Mouse (Mus musculus) right cerebral cortex, postnatal 4 days (tissue): ENCODE results near the gene Uqcr11.

Source experiments
- DNase-seq: peaks from one replicate; pipeline ENCODE4 v3.0.0-alpha.2; 2022

The Uqcr11 gene

DNA sequence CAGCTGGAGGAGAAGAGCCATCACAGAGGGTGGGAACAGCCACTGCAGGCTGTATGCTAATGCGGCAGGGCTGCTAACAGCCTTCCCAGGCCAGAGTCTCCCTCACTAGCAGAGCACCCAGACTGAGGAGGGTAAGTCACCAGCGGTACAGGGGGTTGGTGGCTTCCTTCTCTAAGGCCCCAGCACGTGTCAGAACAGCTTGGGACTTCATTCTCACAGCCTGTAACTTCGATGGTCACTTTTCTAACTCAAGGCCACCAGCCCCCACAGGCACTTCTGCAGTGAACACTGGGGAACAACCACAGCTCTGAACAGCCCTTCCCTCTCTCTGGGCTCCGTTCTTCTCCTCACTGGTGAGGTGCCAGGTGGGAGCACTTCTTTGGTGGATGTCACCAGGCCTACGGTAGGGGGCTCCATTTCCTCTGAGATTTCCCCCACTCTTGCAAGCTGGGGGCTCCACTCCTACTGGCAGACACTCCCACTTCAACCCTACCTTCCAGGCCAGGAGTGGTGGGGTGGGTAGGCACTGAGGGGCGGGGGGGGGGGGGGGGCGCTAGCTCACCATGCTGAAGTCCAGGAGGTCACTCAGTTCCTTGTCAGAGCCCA lies 23.8 kb upstream of the Uqcr11 start:
- DNase-seq, result no peak

DNA sequence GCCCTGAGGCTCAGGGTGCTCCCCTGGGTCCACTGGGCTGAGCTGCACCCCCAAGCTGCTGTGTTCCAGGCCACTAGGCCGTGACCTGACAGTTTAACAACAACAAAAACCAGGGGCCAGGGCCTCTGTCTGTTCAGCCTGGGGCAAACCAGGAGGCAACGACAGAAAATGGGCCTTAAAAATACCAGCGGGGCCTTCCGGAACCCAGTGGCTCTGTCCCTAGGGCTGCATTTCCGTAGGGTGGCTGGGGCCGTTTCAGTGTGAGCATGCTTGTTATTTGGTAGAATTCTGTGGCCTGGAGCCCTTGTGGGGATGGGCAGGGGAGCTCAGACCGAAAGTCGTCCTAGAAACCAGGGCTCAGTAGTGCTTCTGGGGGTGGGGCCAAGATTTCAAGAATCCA lies 23.2 kb upstream of the Uqcr11 start:
- no peak for DNase-seq

DNA sequence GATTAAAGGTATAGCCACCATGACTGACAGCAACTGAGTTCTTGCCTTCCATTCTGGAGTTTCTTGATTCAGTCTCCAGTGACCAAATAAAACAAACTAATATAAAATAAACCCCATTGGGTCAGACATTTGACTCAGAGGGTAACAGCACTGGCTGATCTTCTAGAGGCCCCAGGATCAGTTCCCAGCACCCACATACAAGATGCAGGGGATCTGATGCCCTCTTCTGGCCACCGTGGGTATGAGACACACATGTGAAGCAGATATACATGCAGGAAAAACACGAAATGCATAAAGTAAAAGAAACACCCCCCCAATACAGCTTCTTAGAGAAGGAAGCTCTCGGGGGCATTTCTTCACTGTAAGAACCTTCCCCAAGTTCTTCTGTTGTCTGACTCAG lies 18.4 kb upstream of the Uqcr11 start:
- DNase-seq, result no peak

DNA sequence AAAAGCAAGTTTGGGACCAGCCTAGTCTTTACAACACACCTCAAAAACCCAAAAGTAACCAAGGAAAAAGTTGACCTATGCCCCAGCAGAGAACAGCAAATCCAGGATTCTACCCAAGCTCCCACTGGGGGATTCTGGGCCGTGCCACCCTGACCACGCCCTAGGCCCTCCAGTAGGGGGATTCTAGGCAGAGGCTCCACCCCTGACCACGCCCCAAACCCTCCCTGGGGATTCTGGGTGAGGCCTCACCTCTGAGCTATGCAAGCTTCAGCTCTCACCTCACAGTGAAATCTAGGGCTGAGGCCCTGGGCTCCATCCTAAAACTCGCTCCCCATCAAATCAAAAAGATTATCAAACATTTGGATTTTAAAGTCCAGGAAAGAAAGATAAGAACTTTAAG lies 16.9 kb upstream of the Uqcr11 start:
- DNase-seq, result no peak

DNA sequence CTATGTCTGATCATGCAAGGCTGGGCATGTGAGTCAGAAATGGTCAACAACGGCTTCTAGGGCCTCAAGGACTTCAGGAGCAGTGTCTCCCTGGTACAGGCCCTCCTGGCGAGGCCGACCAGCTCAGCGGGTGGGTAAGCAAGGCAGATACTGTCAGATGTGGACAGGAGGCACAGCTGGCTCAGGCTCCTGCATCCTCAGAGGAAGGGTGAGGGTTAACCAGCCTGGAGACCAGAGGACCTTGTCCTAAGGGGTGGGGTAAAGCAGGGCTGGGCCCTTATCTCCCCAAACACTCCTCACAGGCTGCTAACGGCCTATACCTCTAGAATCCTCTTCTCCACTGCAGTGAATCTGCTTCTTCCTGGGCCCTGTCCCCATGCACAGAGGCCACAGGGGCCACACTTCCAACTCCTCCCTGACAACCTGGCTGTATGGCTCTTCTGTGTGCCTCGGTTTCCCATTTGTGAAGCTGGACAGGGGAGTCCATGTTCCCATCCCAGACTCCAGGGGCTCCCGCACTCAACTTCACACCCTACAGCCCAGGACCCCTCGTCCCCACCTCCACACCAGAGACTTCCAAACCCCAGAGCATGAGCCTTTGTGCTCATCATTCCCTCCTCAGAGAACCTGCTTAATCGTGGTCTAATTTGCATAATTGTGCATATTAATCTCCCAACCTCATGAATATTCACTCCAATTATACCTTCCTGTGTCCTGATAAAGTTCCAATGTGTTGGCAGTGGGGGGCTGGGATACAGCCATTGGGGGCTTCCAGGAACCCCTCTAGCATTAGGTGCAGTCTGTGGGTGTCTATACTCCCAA lies 15.2 kb upstream of the Uqcr11 start:
- DNase-seq, result no peak

DNA sequence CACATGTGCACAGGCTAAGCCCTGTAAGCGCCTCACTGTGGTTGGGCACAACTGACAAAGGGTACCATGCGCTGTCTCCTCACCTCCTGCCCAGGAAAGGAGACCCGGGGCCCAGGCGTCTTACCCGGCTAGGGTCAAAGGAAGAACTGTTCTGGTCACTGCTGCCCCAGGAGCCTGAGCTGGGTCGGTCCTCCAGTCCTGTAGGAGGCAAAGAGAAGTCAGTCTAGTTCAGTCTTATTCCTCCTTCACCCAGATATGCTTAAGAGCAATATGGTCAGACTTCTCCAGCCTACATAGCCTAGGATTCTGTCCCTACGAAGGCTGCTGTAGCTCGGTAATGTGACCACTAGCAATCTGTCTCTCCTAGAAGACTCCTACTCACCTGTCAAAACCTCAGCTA lies 14.6 kb upstream of the Uqcr11 start:
- DNase-seq, result no peak

DNA sequence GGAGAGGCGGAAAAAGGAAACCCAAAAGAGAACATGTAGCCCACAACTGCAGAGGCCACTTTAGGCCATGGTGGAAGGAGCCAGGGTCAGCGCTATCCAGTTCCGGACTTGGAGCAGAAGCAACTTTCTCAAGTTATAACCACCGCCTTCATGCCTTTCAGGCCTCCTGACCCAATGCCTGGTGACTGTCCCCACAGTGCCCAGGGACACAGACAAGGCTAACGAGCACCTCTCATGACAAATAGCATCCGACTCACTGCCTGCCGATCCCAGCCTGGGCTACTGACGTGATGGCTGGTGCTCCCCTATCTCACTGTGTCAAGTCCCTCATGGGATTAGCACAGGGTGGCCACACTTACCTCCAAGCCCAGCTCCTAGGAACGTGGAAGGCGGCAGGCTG lies 14.1 kb upstream of the Uqcr11 start:
- no peak for DNase-seq

DNA sequence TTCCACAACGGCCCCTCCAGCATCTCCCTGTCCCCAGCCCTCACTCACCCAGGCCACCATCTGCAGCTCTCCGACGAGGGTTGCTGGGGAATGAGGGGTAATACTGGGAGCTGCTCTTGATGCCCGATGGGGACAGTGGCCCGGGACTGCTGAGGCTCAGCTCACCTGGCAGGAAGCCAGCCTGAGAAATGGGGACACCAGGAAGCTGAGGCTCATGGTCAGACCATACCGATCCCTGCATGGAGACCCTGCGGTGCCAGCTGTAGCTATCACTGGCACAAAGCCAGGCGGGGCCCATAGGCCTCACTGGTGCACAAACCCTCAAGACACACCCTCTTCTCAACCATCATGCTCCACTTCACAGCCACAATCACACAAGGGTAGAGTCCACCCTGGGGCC lies 12.8 kb upstream of the Uqcr11 start:
- DNase-seq, result peak; percentile 38

DNA sequence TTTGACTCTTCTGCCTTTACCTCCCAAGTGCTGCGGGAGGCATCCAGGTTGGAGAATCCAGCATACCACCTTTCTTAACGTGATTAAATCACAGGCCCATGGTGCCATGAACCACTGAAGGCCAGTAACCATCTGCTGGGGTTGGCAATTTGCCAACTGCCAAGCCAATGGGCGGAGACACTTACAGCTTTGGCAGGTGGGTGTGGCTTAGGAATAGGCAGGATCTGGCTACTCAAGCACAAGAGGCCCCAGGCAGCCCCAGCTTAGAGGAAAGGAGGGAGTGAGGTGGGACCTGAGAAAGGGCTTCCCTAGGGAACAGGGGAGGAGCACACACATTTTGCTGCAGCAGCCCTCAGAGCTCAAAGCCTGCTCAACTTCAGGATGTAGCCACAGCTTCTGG lies 11.7 kb upstream of the Uqcr11 start:
- no peak for DNase-seq

DNA sequence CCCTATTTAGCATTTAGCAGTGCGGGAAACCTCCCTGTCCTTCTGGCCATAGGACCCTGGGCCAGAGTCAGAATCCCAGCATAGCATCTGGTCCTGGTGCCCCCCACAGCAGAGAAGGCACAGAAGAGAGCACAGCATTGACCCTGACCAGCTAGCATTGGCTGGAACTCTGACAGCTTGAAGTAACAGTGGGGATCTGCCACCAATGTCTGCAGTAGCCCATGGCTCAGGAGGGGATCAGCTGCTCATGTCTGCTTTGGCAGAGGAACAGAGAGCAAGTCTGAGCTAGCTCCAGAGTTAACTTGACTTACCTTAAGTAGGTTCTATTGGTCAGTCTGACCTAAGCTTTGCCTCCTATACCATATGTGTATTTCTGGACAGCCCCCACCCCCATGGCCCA lies 11.2 kb upstream of the Uqcr11 start:
- no peak for DNase-seq

DNA sequence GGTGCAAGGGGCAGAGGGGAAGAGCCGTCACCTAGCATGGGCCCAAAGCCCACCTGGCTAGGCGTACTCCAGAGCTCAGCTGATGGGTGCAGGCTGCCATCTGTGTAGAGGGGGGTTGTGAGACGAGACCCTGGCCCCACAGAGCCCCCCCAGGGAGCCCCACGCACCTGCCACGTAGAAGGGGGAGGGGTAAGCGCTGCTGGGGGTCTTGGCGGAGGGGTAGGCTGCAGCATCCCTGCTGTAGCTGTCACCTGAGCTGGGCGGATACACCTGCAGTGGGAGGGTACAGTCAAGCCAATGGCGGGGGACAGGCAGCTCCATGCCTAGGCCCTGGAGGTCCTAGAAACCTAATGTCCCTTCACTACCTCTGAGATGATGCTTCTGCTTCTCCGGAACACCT lies 10.7 kb upstream of the Uqcr11 start:
- DNase-seq, result no peak

DNA sequence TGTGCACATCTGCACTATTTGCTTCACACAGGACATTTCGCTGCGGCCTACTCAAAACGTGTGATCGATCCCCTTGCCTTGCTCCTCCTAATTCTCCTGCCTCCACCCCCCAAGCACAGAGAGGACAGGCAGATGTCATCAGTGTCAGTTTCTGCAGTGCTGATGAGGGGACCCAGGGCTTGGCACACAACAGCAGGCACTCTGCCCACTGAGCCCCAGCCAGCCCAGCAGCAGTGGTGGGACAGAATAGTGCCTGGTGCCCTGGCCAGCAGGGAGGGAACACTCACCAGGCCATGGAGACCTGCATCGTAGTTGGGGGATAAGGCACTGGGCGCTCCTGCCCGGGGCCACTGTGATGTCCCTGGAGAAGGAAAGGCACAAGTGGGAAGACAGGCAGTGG lies 8.9 kb upstream of the Uqcr11 start:
- DNase-seq, result no peak

DNA sequence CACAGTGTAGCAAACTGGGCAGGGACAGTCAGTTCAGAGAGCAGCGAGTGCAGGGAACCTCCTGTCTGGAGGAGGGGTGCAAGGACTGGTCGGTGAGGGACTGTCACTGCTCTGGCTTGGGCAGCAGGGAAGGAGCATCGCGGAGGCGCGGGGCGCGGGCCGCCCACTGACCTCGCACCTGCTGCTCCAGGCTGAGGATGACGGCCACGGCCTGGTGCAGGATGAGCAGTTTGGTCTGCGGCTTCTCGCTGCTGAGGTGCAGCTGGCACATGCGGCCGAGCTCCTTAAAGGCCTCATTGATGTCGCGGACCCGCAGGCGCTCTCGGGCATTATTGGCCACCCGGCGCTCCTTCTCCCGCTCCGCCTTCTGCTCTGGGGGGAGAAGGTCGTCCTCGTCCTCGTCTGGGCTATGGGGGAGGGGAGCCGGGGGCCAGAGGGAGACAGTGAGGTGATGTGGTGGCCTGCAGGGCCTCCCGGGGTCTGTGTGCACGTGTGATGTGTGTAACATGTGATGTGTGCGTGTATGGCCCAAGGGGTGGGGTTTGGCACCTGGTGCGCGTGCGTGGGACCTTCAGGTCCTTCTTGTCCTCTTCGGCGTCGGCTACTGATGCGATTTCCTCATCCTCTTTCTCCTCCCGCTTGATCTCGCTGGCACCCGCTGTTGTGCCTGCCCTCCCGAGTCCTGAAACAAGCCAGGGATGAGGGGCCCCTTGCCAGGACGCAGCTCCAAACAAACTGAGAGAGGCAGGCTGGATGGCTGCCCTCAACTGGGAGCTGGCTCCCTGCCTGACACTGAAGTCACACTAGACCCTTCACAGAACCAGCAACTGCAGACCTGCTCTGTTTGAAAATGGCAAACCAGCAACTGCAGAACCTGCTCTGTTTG lies 6.3 kb upstream of the Uqcr11 start:
- peak; percentile 79 for DNase-seq

DNA sequence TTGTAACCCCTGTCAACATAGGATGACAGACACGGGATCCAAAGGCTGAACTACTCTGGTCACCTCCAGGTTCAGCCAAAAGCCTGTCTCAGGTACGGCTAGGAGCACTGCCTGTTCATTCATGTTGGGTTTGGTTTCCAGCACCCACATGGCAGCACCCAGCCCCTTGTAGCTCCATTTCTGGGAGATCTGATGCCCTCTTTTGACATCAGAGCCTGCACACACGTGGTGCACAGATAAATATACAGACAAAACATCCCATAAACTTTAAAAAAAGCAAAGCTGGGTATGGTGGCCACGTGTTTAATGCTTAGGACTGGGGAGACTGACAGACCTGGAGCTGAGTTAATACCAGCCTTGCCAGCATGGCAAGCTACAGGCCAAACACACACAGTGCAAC lies 1.3 kb upstream of the Uqcr11 start:
- DNase-seq, result no peak

DNA sequence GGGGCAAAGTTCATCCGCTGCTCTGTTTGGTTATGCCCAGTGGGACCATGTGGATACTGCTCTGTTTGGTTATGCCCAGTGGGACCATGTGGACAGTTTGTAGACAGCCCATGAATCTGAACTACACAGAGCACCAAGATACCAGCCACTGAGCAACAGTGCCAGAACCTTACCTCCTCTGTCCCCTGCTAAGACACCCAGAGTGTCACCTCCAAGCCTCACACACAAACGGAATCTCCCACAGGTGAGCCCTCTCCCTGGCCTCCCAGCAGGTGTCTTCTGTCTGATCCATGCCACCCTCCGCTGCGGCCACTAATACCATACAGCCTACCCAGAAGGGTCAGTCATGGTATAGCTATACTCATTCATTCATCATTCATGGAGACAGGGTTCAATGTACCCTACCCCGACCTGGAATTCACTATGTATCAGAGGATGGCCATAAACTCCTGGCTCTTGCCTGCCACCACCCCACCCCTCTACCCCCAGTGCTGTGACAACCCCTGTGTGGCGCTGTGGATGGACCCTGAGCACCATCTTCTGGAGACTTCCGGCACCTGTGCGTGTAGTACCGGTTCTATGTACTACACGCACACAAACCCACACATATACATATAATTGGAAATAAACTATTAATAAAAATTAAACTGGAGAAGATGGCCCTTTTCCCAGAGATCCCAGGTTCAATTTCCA lies 1.0 kb downstream of the Uqcr11 start:
- no peak for DNase-seq

DNA sequence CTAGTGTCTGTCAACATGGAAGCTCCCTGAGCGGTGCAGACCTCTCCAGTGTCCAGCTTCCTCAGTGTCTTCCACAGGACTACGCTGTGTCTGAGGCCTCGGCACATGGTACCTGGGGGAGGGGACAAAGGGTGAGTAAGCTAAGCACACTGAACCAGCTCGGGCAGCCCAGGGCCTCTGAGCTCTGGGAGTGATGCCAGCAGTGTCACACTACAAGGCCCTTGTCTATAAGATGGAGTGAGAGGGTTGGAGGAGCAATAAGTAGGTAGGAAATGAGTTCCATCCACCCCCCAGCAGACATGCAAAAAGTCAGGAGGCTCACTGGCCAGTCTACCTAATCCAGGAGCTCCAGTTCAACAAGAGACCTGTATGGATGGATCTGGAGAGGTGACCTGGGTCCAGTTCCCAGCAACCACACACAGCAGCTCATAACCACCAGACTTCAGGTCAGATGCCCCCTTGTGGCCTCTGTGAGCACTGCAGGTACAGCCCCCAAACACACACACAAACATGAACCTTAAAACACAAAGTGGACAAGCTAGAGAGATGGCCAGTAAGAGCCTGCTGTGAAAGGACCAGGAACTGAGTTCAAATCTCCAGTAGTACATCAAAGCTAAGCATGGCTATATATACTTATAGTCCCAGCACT lies 3.5 kb downstream of the Uqcr11 start:
- DNase-seq, result no peak

DNA sequence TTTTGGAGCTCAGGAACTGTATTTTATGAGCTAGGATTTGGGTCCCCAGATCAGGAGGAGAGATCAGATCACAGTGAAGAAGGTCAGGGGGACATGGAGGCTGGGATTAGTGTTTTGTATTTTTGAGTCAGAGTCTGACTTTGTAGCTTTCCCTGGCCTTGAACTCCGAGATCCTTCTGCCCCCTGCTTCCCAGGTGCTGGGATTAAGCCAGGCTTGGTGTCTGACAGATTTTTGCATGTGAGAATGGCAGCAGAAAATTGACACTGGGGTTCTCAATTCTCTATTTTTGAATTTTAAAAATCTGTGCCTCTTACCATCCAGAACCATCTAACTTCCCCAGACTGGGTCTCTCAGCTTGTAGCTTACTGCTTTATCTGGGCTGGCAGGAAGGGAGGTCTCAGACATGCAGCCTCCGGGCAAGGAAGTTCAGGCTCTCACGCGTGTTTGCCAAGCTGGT lies 5.9 kb downstream of the Uqcr11 start:
- DNase-seq, result no peak

DNA sequence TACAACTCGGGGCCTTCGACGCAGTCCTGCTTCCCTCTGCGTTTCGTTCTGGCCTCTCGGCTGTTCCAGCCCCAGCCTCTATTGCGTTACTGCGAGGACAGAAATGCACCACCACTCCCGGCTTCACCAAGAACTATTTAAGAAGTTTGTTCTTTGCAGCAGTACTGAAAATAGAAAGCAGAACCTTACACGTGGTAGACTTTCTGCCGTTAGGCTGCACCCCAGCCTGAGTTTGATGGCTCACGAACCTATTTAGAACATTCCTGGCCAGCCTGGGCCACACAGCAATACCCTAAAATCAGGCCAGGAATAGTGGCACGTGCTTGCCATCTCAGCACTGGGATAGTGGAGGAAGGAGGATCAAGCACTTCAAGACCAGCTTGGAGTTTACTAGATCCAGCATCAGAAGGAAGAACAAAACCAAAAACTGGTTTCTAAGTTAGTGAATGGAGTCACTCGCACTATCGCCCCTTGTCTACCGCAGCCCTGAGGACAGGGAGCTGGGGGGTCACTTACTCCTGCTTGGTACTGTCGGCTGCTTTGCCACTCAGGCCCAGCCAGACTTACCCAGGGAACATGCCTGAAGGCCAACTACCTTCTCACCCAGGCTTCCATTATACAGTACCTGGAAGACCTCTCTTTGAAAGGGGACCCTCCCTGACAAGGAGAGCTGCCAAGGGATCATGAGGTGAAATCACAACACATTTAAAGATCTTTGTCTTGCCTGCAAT lies 6.5 kb downstream of the Uqcr11 start:
- no peak for DNase-seq

DNA sequence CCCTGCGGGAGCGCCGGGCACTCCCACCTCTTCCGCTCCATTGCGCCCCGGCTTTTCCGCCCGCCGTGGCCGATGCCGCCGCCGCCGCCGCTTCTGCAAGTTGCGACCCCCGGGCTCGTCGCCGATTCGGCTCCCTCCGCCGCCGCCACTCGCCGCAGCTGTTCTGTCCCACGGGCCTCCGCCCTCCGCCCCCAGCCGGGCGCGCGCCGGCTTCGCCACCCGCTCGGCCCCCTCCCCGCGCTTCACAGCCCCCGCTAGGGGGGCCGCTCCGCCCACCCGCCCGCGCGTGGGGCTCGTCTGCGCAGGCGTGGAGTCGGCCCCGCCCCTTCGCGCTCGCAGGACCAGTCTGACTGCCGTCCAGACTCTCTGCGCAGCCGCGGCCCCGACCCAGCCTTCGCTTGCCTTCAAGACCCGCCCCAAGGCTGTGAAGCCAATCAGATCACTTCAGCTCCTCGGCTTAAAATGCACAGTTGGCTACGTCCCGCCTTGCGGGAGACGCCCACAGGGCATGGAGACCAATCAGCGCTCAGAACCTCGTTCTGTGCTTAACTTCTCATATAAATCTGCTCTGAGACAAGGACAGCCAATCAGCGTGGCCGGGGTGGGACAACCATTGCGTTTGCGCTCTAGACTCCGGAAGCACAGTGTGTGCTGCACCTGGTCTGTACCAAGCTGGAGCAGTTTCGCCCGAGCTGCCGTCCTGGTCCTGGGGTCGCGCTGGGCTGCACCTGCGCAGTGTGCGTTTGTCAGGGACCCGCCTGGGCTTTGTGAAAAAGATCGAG lies 7.2 kb downstream of the Uqcr11 start, which contains the start of gene Mbd3:
Gene Mbd3, minus strand, starts transcription at position 360 of the 782 bp plus-strand sequence.
- peak; percentile 99 for DNase-seq

DNA sequence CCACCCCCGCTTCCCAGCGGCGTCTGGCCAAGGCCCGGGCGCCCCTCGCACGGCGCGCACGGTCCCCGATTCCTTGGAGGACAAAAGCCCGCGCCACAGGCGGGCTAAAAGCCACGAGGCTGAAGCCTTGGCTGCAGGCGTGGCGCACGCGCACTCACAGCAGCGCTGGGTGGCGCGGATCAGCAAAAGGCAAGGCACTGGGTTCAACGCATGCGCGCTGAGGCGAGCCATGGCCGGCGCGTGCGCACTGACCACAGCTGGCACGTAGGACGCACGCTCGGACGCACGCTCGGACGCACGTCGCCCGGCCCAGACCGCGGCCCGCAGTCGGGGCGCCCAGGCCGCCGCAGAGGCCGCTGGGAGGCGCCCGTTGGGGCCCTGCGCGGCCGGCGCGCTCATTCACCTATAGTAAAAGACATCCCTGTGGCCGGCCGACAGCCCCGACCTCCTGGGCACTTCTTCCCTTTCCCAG lies 7.9 kb downstream of the Uqcr11 start:
- peak; percentile 97 for DNase-seq

DNA sequence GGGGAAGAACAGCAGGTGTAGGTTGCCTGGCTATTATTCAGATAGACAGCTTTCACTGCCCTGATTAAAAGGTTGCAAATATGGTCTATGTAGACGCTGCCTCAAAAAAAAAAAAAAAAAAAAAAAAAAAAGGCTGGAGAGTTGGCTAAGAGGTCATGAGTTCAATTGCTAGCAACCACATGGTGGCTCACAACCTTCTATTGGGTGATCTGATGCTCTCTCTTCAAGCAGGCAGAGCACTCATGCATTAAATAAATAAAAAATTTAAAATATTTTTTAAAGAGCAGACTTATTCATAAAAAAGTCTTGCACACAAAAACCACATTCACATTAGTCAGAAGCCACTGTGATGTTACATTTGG lies 8.5 kb downstream of the Uqcr11 start:
- no peak for DNase-seq
